Mouse (Mus musculus) layer of hippocampus, adult 2 months (tissue): ENCODE results near the gene Xlr5a. TPM values are rescaled to one million over a fixed set of nuclear protein-coding genes. Genes with fewer than 3 reads are reported as not detected.

Experiments
- DNase-seq, 2 experiments: peaks; one replicate each; pipeline ENCODE4 v3.0.0; 2022; ENCODE audit warnings: low spot score in 2 of 2
- H3K27ac ChIP-seq: fragments of 200-600 bp; 2 replicates; pipeline ENCODE4 v1.8.1; 2022
- H3K4me3 ChIP-seq: fragments of 200-600 bp; 2 replicates; pipeline ENCODE4 v1.8.1; 2022; ENCODE audit warnings: mild to moderate bottlenecking
- CTCF ChIP-seq: fragments of 200-600 bp; conservative IDR thresholded peaks from 2 replicates; pipeline ENCODE4 v1.8.1; 2022; ENCODE audit warnings: antibody characterized with exemption, mild to moderate bottlenecking, moderate library complexity
- total RNA-seq, 2 experiments: library from RNA; stranded (reverse); gene quantifications; 2 replicates each; pipeline ENCODE4 v1.2.3; 2021

Xlr5a gene
- total RNA-seq, 2 experiments from 2014 or later = not detected

GRCm38 (mm10) chrX:73064415-73064793 is 228.4 kb downstream of the Xlr5a start, which contains the start of gene Pnma3:
Pnma3 (plus strand) TSS chrX:73064787.
- Histone ChIP-seq H3K27ac (peak within 1 kb of the TSS; percentile 88), H3K4me3 (peak within 1 kb of the TSS; percentile 62)
- TF ChIP-seq CTCF = no peak
- no peak for DNase-seq

- no peak for TF ChIP-seq CTCF
- DNase-seq = peak; percentile 20 to 23
- H3K27ac ChIP-seq = peak overlapping the region; percentile 88
- peak overlapping the region; percentile 62 for H3K4me3 ChIP-seq
Observed at GRCm38 (mm10) chrX:73063512-73064414, 229.0 kb downstream of the Xlr5a start.

GRCm38 (mm10) chrX:73062323-73062722 is 230.5 kb downstream of the Xlr5a start:
- Histone ChIP-seq H3K4me3 (no peak overlapping the region), H3K27ac (no peak overlapping the region)
- TF ChIP-seq CTCF = no peak
- no peak for DNase-seq

GRCm38 (mm10) chrX:73061528-73061927 is 231.2 kb downstream of the Xlr5a start:
- no peak for TF ChIP-seq CTCF
- Histone ChIP-seq H3K4me3 (no peak overlapping the region), H3K27ac (no peak overlapping the region)
- DNase-seq = no peak

Other genes with a start within 250 kb of the Xlr5a start
- gene Pnma3, start 228.2 kb downstream of the Xlr5a start, total RNA-seq = 10 to 100 TPM; 20.3 to 23.3 TPM
- gene Xlr4a, start 210.5 kb downstream of the Xlr5a start, total RNA-seq = not detected
- gene Xlr3a, start 195.9 kb downstream of the Xlr5a start, total RNA-seq = 1 to 10 TPM in 1 of 2 experiments, not detected in 1; 1.7 TPM
- 1 to 10 TPM; 2.9 to 3.1 TPM for gene Gm14685, start 175.9 kb downstream of the Xlr5a start, total RNA-seq
- not detected for gene Xlr5b, start 144.2 kb downstream of the Xlr5a start, total RNA-seq
- under 1 TPM in 1 of 2 experiments, not detected in 1; 0.91 TPM for gene DXBay18, start 143.5 kb downstream of the Xlr5a start, total RNA-seq
- gene Spin2d, start 116.0 kb downstream of the Xlr5a start, total RNA-seq = not detected
- gene Xlr3b, start 100.8 kb downstream of the Xlr5a start, total RNA-seq = 1 to 10 TPM in 1 of 2 experiments, under 1 TPM in 1; 0.15 to 1.7 TPM
- gene Xlr4b, start 78.6 kb downstream of the Xlr5a start, total RNA-seq = not detected
- gene F8a, start 64.7 kb downstream of the Xlr5a start, total RNA-seq = 10 to 100 TPM; 12.9 to 14.0 TPM
- gene Xlr4c, start 49.8 kb downstream of the Xlr5a start, total RNA-seq = not detected
- gene Xlr3c, start 27.6 kb downstream of the Xlr5a start, total RNA-seq = not detected
- not detected for gene Xlr5c, start within 50 bp of the Xlr5a start, total RNA-seq
- not detected for gene Gm45015, start 43.9 kb upstream of the Xlr5a start, total RNA-seq
- gene Zfp275, start 49.6 kb upstream of the Xlr5a start, total RNA-seq = 10 to 100 TPM; 11.0 to 11.9 TPM
- not detected for gene Gm18336, start 105.8 kb upstream of the Xlr5a start, total RNA-seq
- 1 to 10 TPM; 2.8 TPM for gene Zfp92, start 118.1 kb upstream of the Xlr5a start, total RNA-seq
- gene Trex2, start 142.4 kb upstream of the Xlr5a start, total RNA-seq = not detected
- gene Haus7, start 166.1 kb upstream of the Xlr5a start, total RNA-seq = 10 to 100 TPM in 1 of 2 experiments, 1 to 10 TPM in 1; 8.1 to 11.1 TPM
- 10 to 100 TPM; 15.9 to 19.3 TPM for gene Bgn, start 190.6 kb upstream of the Xlr5a start, total RNA-seq
- gene Atp2b3, start 210.1 kb upstream of the Xlr5a start, total RNA-seq = 100 to 1,000 TPM; 156 to 158 TPM